Mouse (Mus musculus): ENCODE results near the gene Olfr716.
"Not testable (repeated sequence)": the region's sequence is repeated elsewhere in the genome, so short reads cannot be mapped to it uniquely, and the experiment has no call there.

Gene Olfr716

GRCm38 (mm10) chr7:107138027-107138426 lies at the start of gene Olfr716:
TSS of gene Olfr716 (plus strand) at chr7:107138327.
- DNase-seq: not testable (repeated sequence)

- no peak for DNase-seq
These were observed 45.2 kb upstream of the Olfr716 start, which contains the start of gene Olfr17 for GRCm38 (mm10) chr7:107092920-107093319. TSS of gene Olfr17 (plus strand) at chr7:107093220.

GRCm38 (mm10) chr7:107110269-107110668 lies 27.9 kb upstream of the Olfr716 start, which contains the start of gene Olfr715b:
TSS of gene Olfr715b (minus strand) at chr7:107110369.
- not testable (repeated sequence) for DNase-seq

GRCm38 (mm10) chr7:107130983-107131382 lies 7.1 kb upstream of the Olfr716 start, which contains the start of gene Olfr715:
TSS of gene Olfr715 (minus strand) at chr7:107131083.
- DNase-seq: not testable (repeated sequence)

GRCm38 (mm10) chr7:107166690-107167089 lies 28.6 kb downstream of the Olfr716 start, which contains the start of gene Nlrp14:
TSS of gene Nlrp14 (plus strand) at chr7:107166990.
- no peak for DNase-seq

GRCm38 (mm10) chr7:107180406-107180805 lies 42.3 kb downstream of the Olfr716 start:
- no peak for DNase-seq
